Mouse (Mus musculus): ENCODE measurements at regions not wholly inside any gene's neighbourhood (a gene's known extent, or its start where the extent isn't known, plus 50 kb on each side); places are given as distances from the start of the nearest gene placed in this dataset.

GRCm38 (mm10) chr2:170652128-170652527, 50.3 kb upstream of the 4930470P17Rik start:
- Histone ChIP-seq H3K4me1 (ENCODE audit: control insufficient read depth, insufficient read depth, low read length) (peaks cover 11% of the 10 kb centered on the region; the same call in 1 of the 2 replicates), H3K4me3 (ENCODE audit: insufficient read depth, low read depth, low read length) (no peak overlapping the region), H3K27ac (ENCODE audit: insufficient read depth, low read depth, low read length) (no peak overlapping the region)
- WGBS: 76% methylated on average over 11 of the region's 11 CpGs
- TF ChIP-seq POLR2A (IDR thresholded peaks at IDR 0.05; ENCODE audit: insufficient read depth, low read depth, low read length) (no peak), CTCF (IDR thresholded peaks at IDR 0.05; ENCODE audit: insufficient read depth, low read depth, low read length) (no peak)
